Mouse (Mus musculus): ENCODE measurements around the gene Tmem204. TPM values are rescaled to one million over a fixed set of nuclear protein-coding genes. Genes with fewer than 3 reads are reported as not detected.

Gene Tmem204
- polyA plus RNA-seq, 2 experiments: 3.0 to 4.3 TPM

- ATAC-seq (ENCODE audit: insufficient read depth) (peak; percentile 33; the same call in 1 of the 2 replicates), DNase-seq (ENCODE audit: low read depth in 3 of 3, low spot score in 3 of 3) (no peak)
- Histone ChIP-seq H3K27me3 (ENCODE audit: control insufficient read depth, insufficient read depth, low read length) (no peaks in the 10 kb centered on the region), H3K27ac (no peak overlapping the region), H3K4me3 (ENCODE audit: insufficient read depth in 1 of 2, low read depth in 2 of 2, low read length in 2 of 2) (no peak overlapping the region), H3K4me1 (replicated peaks; ENCODE audit: control insufficient read depth in 2 of 2, insufficient read depth in 2 of 2, low read length in 1 of 2) (peaks cover 9 to 14% of the 10 kb centered on the region in 2 experiments), H3K9ac (replicated peaks) (no peak overlapping the region; the same call in 1 of the 2 replicates), H3K36me3 (replicated peaks; ENCODE audit: control insufficient read depth, insufficient read depth, low read depth) (no peaks in the 10 kb centered on the region), H3K4me2 (ENCODE audit: low read depth) (no peak overlapping the region), H3K9me3 (ENCODE audit: control insufficient read depth, low read length) (no peaks in the 10 kb centered on the region)
- 59% methylated on average over 12 of the region's 12 CpGs for WGBS (ENCODE audit: insufficient replicate concordance)
- TF ChIP-seq EP300 (IDR thresholded peaks at IDR 0.05; ENCODE audit: low read depth): no peak
Measured at GRCm38 (mm10) chr17:25063872-25064271, 19.5 kb downstream of the Tmem204 start.

- peaks cover 9 to 14% of the 10 kb centered on the region in 2 experiments for H3K4me1 ChIP-seq (replicated peaks; ENCODE audit: control insufficient read depth in 2 of 2, insufficient read depth in 2 of 2, low read length in 1 of 2)
- no peaks in the 10 kb centered on the region for H3K36me3 ChIP-seq (replicated peaks; ENCODE audit: control insufficient read depth, insufficient read depth, low read depth)
- WGBS (ENCODE audit: insufficient replicate concordance): 80% methylated on average over 4 of the region's 4 CpGs
- TF ChIP-seq CTCF (IDR thresholded peaks at IDR 0.05; ENCODE audit: low read depth): no peak
- no peak for TF ChIP-seq EP300 (IDR thresholded peaks at IDR 0.05; ENCODE audit: low read depth)
- no peaks in the 10 kb centered on the region for H3K9me3 ChIP-seq (ENCODE audit: control insufficient read depth, low read length)
- no peak overlapping the region for H3K9ac ChIP-seq (replicated peaks)
- DNase-seq (ENCODE audit: low read depth in 3 of 3, low spot score in 3 of 3): no peak
- H3K27ac ChIP-seq: no peak overlapping the region
- no peak overlapping the region for H3K4me2 ChIP-seq (ENCODE audit: low read depth)
- no peaks in the 10 kb centered on the region for H3K27me3 ChIP-seq (ENCODE audit: control insufficient read depth, insufficient read depth, low read length)
- H3K4me3 ChIP-seq (ENCODE audit: insufficient read depth in 1 of 2, low read depth in 2 of 2, low read length in 2 of 2): no peak overlapping the region
- ATAC-seq (ENCODE audit: insufficient read depth): no peak
Measured at GRCm38 (mm10) chr17:25063261-25063660, 20.1 kb downstream of the Tmem204 start.

GRCm38 (mm10) chr17:25057041-25057440 lies 26.4 kb downstream of the Tmem204 start:
- H3K4me2 ChIP-seq (ENCODE audit: low read depth): no peak overlapping the region
- no peak overlapping the region for H3K9ac ChIP-seq (replicated peaks)
- H3K4me3 ChIP-seq (ENCODE audit: insufficient read depth in 1 of 2, low read depth in 2 of 2, low read length in 2 of 2): no peak overlapping the region
- TF ChIP-seq CTCF (IDR thresholded peaks at IDR 0.05; ENCODE audit: low read depth): peak; percentile 41; the same call in 1 of the 2 replicates
- TF ChIP-seq EP300 (IDR thresholded peaks at IDR 0.05; ENCODE audit: low read depth): no peak
- H3K27ac ChIP-seq: no peak overlapping the region
- H3K4me1 ChIP-seq (replicated peaks; ENCODE audit: control insufficient read depth in 2 of 2, insufficient read depth in 2 of 2, low read length in 1 of 2): no peaks in the 10 kb centered on the region
- DNase-seq (ENCODE audit: low read depth in 3 of 3, low spot score in 3 of 3) (no peak), ATAC-seq (ENCODE audit: insufficient read depth) (no peak)
- 78% methylated on average over 6 of the region's 6 CpGs for WGBS (ENCODE audit: insufficient replicate concordance)
- H3K27me3 ChIP-seq (ENCODE audit: control insufficient read depth, insufficient read depth, low read length): no peaks in the 10 kb centered on the region
- no peaks in the 10 kb centered on the region for H3K9me3 ChIP-seq (ENCODE audit: control insufficient read depth, low read length)
- H3K36me3 ChIP-seq (replicated peaks; ENCODE audit: control insufficient read depth, insufficient read depth, low read depth): no peaks in the 10 kb centered on the region

- H3K9ac ChIP-seq (replicated peaks): no peak overlapping the region
- H3K4me3 ChIP-seq (ENCODE audit: insufficient read depth in 1 of 2, low read depth in 2 of 2, low read length in 2 of 2): no peak overlapping the region
- no peak for DNase-seq (ENCODE audit: low read depth in 3 of 3, low spot score in 3 of 3)
- no peak overlapping the region for H3K27ac ChIP-seq
- 74% methylated on average over 9 of the region's 9 CpGs for WGBS (ENCODE audit: insufficient replicate concordance)
- no peaks in the 10 kb centered on the region for H3K27me3 ChIP-seq (ENCODE audit: control insufficient read depth, insufficient read depth, low read length)
- H3K4me1 ChIP-seq (replicated peaks; ENCODE audit: control insufficient read depth in 2 of 2, insufficient read depth in 2 of 2, low read length in 1 of 2): no peaks in the 10 kb centered on the region
- TF ChIP-seq CTCF (IDR thresholded peaks at IDR 0.05; ENCODE audit: low read depth): no peak
- TF ChIP-seq EP300 (IDR thresholded peaks at IDR 0.05; ENCODE audit: low read depth): no peak
- H3K36me3 ChIP-seq (replicated peaks; ENCODE audit: control insufficient read depth, insufficient read depth, low read depth): no peaks in the 10 kb centered on the region
- no peak overlapping the region for H3K4me2 ChIP-seq (ENCODE audit: low read depth)
- H3K9me3 ChIP-seq (ENCODE audit: control insufficient read depth, low read length): no peaks in the 10 kb centered on the region
- ATAC-seq (ENCODE audit: insufficient read depth): no peak
Measured at GRCm38 (mm10) chr17:25053274-25053673, 30.1 kb downstream of the Tmem204 start.

- Histone ChIP-seq H3K4me1 (replicated peaks; ENCODE audit: control insufficient read depth in 2 of 2, insufficient read depth in 2 of 2, low read length in 1 of 2) (no peaks in the 10 kb centered on the region), H3K4me3 (ENCODE audit: insufficient read depth in 1 of 2, low read depth in 2 of 2, low read length in 2 of 2) (no peak overlapping the region), H3K9me3 (ENCODE audit: control insufficient read depth, low read length) (no peaks in the 10 kb centered on the region), H3K9ac (replicated peaks) (no peak overlapping the region), H3K27ac (no peak overlapping the region), H3K36me3 (replicated peaks; ENCODE audit: control insufficient read depth, insufficient read depth, low read depth) (no peaks in the 10 kb centered on the region), H3K4me2 (ENCODE audit: low read depth) (no peak overlapping the region), H3K27me3 (ENCODE audit: control insufficient read depth, insufficient read depth, low read length) (no peaks in the 10 kb centered on the region)
- ATAC-seq (ENCODE audit: insufficient read depth): no peak
- TF ChIP-seq EP300 (IDR thresholded peaks at IDR 0.05; ENCODE audit: low read depth): no peak
- TF ChIP-seq CTCF (IDR thresholded peaks at IDR 0.05; ENCODE audit: low read depth): no peak
- DNase-seq (ENCODE audit: low read depth in 3 of 3, low spot score in 3 of 3): no peak
- 77% methylated on average over 5 of the region's 6 CpGs for WGBS (ENCODE audit: insufficient replicate concordance)
Measured at GRCm38 (mm10) chr17:25047143-25047542, 36.2 kb downstream of the Tmem204 start.
